Mouse (Mus musculus): Measurements from ENCODE around the gene Phldb3.
"Not testable (repeated sequence)": the region's sequence is repeated elsewhere in the genome, so short reads cannot be mapped to it uniquely, and the experiment has no call there.

The Phldb3 gene

DNA sequence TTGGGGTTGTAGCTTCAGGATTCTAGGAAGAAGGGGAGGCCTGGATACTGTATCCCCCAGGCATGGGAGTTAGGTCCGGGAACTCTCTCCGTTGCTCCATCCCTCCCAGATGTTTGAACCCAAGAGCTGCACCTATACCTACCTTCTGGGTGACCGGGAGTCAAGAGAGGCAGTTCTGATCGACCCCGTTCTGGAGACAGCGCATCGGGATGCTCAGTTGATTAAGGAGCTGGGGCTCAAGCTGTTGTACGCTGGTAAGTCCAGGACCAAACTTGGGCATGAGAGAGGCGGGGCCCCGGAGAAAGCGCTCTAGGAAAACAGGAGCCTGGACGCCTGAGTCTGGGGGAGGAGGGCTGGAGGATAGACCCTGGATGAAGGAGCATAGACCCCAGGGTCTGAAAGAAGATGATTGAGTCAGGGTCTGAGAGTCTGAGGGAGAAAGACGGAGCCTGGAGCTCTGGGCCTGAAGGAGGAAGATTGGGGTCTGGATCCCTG, 16.2 kb upstream of the Phldb3 start:
- DNase-seq (ENCODE audit: low read depth, low spot score), result no peak

- DNase-seq (ENCODE audit: low read depth, low spot score), result no peak
Observed at GRCm38 (mm10) chr7:24595464-24595863, 15.1 kb upstream of the Phldb3 start.

GRCm38 (mm10) chr7:24598121-24598520, 12.4 kb upstream of the Phldb3 start:
- no peak for DNase-seq (ENCODE audit: low read depth, low spot score)

- DNase-seq (ENCODE audit: low read depth, low spot score), result no peak
Observed at GRCm38 (mm10) chr7:24599211-24600067, 11.1 kb upstream of the Phldb3 start.

DNA sequence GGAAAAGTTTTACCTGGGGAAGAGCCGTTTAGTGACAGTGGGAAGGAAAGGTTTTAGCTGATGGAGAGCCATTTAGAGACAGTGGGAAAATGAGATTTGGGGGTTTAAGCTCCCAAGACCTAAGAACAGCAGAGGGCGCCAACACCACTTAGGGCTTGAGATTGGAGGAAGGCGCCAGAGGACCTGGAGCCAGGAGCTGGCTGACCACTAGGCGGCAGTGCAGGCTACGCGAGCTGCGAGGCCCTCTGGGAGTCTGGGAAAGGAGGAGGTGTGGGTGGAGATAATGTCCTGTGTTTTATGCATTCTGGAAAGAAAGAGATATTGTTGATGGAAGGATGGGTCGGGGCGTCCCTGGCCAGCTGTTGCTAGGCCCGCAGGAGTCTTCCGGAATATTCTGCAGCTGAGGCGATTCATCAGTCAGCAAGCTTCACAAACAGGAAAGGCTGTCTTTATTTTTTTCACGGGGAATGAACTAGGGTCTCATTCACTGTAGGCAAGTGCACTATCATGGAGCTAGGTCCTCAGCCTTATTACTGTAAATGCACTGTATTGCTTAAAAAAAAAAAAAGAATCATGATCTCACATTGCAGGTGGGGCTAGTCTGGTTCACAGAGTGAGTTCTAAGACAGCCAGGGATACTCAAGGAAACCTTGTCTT, 9.5 kb upstream of the Phldb3 start:
- DNase-seq (ENCODE audit: low read depth, low spot score), result peak; percentile 94

GRCm38 (mm10) chr7:24605561-24605960, 5.0 kb upstream of the Phldb3 start:
- no peak for DNase-seq (ENCODE audit: low read depth, low spot score)

DNA sequence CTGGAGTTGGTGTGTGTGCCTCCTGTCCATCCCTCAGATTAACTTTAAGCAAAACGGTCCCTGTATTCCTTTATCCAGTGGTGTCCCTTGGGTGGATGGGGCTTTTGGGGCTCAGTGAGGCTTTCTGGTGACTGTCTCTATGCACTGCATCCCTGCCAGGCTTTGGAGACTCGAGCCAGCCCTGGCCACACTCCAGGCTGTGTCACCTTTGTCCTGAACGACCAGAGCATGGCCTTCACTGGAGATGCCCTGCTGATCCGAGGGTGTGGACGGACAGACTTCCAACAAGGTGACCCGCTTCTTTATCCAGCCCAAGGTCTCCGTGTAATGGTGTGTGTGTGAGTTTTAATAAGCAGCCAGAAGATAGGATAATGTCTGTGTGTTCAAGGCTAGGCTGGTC, 4.5 kb upstream of the Phldb3 start:
- DNase-seq (ENCODE audit: low read depth, low spot score), result no peak

- no peak for DNase-seq (ENCODE audit: low read depth, low spot score)
Observed at GRCm38 (mm10) chr7:24608017-24608416, 2.5 kb upstream of the Phldb3 start.

GRCm38 (mm10) chr7:24608561-24608960, 2.0 kb upstream of the Phldb3 start:
- DNase-seq (ENCODE audit: low read depth, low spot score), result no peak

DNA sequence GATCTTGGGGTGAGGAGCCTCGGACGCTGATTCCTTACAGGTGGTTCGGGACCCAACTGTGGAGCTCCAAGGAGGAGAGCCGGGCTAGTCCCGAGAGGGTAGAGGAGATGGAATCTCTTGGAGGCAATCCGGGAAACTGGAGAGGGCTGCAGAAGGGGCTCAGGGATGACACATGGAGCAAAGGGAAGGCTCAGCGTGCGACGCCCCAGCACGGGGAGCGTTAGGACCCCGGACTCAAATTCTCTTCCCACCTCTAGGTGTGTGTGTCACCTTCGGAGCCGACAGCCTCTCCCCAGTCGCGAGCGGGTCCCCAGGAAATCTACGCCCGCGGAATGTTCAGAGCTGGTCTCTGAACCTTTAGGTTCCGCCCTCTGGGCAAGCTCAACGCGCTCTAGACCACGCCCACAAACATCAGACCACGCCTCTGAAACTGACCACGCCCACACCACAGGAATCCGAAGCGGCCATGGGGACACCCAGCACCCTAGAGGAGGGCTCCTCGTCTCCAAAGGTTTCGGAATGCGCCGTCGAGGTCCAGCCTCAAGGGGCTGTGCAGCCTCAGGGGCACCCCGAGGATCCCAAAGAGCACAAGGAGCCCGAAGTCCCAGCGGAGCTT, 424 bp downstream of the Phldb3 start:
- peak; percentile 69 for DNase-seq (ENCODE audit: low read depth, low spot score)

- DNase-seq (ENCODE audit: low read depth, low spot score), result no peak
Observed at GRCm38 (mm10) chr7:24611709-24612108, 1.1 kb downstream of the Phldb3 start.

DNA sequence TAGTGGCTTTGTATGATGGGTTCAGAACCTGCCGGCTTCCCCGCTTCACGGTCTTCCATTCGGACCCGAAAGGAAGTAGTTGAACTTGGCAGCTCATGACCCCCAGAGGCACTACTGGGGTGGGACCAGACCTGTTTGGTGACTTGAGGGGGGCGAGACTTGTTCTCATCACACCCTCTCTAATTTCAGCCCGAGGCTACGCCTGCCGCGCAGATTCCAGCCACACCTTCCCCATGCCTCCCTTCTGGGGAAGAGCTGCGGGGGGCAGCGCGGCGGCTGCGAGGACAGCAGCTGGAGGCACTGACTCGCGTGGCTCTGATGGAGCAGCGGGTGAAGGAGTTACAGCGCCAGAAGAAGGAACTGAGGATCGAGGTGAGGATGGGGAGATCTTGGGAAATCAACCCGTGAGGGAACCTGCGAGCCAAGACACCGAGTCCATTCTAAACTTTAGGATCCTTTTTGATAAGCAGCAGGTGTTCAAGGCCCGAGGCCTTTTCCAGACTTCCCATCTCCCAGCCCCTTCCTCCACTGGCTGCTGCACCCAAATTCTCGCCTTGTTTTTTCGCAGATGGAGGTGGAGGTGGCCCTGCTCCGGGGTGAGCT, 1.8 kb downstream of the Phldb3 start:
- DNase-seq (ENCODE audit: low read depth, low spot score), result no peak

GRCm38 (mm10) chr7:24614816-24615215, 4.3 kb downstream of the Phldb3 start:
- no peak for DNase-seq (ENCODE audit: low read depth, low spot score)

- DNase-seq (ENCODE audit: low read depth, low spot score), result no peak
Observed at GRCm38 (mm10) chr7:24617763-24618162, 7.2 kb downstream of the Phldb3 start.

- DNase-seq (ENCODE audit: low read depth, low spot score), result not testable (repeated sequence)
Observed at GRCm38 (mm10) chr7:24618374-24618773, 7.8 kb downstream of the Phldb3 start.

GRCm38 (mm10) chr7:24619671-24620397, 9.3 kb downstream of the Phldb3 start:
- DNase-seq (ENCODE audit: low read depth, low spot score), result no peak

- DNase-seq (ENCODE audit: low read depth, low spot score), result no peak
Observed at GRCm38 (mm10) chr7:24621193-24621592, 10.6 kb downstream of the Phldb3 start.

DNA sequence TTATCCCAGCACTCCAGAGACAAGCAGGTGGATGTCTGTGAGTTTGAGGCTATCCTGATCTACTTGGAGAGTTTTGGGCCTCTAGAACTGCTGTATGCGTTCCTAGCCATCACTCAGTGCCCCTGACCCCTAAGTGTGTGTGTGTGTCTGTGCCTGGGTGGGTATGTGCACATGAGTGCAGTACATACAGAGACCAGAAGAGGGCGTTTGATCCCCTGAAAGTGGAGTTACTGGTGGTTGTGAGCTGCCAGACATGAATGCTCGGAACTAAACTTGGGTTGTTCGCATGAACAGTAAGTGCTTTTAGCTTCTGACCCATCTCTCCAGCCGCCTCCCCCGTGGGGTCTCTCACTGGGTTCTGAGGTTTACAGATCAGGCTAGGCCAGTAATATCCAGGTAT, 12.4 kb downstream of the Phldb3 start:
- no peak for DNase-seq (ENCODE audit: low read depth, low spot score)

DNA sequence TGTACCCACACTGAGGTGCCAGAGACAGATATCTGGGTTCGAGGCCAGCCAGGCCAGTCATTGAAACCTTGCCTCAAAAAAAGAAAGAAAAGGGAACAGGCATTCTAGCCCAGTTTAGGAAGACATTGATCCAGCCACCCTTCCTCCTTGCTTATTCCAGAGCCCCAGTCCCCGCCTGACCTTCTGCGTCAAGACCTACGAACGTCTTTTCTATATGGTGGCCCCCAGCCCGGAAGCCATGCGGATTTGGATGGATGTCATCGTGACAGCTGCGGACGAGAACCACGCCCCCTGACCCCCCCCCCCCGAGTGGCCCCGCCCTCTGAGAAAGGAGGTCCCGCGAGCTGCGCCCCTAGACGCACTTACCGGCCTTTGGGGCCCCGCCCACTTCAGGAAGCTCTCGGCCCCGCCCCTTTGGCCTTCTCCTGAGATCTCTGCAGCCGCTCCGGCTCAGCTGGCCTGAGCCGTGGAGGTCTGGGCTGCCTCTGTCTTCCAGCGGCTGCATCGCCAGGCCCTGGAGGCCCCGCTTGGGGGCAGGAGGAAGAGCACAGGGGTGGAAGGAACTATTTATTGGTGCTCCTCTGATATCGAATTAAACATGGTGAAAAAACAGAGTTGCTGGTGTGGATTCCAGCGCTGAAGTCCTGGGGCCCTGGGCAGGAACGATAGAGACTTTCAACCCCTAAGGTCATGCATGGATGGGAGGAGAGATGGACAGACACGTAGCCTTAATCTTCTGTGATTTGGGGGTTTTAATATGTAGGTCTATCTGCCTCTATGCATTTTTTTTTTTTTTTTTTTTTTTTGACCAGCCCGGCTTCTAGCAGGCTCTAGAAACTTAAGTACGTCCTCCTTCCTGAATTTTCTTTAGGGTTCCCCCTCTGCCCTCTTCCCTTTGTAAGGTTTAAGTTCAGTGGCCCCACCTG, 18.4 kb downstream of the Phldb3 start:
- DNase-seq (ENCODE audit: low read depth, low spot score), result peak; percentile 70

DNA sequence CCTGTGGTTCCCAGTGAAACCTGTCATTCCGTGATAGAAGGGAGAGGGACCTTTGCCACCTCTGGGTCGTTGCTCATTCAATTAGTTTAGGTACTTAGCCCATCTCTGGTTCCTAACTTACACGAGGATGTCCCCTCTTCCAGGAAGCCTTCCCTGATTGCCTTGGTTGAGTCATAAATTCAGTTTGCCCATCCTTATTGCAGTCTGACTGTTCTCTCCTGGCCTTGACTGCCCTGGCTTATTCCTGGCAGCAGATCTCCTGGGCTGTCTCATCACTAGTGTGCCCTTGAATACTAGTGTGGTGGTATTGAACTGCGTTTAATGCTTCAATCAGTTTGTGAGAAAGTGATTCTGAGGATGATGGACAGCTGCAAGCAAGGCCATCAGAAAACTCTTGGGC, 19.1 kb downstream of the Phldb3 start:
- DNase-seq (ENCODE audit: low read depth, low spot score), result no peak

Measured in forelimb bud, embryonic 11.5 days (tissue).